Mouse (Mus musculus): ENCODE results near the gene Metap1d.

DNA sequence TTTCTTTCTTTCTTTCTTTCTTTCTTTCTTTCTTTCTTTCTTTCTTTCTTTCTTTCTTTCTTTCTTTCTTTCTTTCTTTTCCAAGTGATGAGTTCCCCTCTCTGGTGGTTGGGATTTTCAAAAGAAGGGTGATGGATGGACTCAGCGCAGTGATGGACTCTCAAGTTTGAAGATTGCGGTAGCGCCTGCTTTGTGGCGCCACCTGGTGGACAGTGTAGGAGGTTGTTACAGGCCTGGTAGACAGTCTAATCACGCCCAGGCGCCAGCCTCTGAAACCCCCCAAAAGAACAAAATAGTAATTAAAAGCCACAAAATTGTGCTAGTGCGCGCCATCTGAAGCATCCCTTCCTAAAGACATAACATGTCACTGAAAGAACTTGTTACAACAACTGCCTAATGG, 94.8 kb downstream of the Metap1d start:
- TF ChIP-seq POLR2A (IDR thresholded peaks at IDR 0.05; ENCODE audit: extremely low read depth, insufficient read depth, low read length) (no peak), CTCF (IDR thresholded peaks at IDR 0.05; ENCODE audit: extremely low read depth, insufficient read depth, low read length) (peak; percentile 39)

Data from cortical plate, adult 2 months (tissue).